Mouse (Mus musculus) lung, postnatal 10 days (tissue): ENCODE results near the gene Zfp281.

Experiments used
- DNase-seq: peaks from one replicate; pipeline ENCODE4 v3.0.0; 2021

Zfp281 gene

GRCm38 (mm10) chr1:136624146-136625018 is at the start of gene Zfp281:
Gene Zfp281, plus strand, starts transcription at chr1:136624901.
- peak; percentile 97 for DNase-seq

DNA sequence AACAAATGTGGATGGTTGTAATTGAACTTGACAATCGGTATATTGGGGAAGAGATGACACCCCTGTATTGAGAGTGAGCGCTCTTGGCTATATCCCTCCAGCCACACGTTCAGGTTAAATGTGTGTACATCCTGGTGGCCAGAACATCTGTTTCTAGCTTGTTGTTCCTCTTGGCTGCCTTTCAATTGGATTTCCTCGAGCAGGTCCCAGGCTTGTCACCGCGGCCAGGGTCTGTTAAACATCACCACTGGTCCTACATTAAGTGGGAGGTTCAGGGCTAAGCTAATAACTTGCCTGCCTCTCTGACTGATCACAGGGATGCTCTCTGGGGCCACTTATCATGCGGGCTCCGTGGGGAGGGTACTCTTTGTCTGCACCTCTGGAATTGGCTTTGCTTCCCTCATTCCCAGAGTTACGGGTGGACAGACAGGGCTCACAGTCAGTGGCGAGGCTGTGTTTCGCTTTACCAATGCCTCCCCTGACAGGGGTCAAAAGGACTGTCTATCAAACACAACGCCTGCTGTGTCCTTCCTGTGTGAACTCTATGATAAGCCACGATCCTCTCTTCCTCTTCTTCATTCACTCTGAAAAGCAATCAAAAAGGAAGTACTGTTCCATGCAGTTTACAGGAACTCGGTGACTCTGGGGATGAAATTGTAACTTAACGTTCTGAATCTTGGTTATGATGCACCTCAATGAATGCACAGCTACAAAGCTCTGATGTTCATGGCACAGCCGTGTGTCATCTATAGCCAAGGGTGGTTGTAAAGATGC is 46.6 kb upstream of the Zfp281 start:
- no peak for DNase-seq

DNA sequence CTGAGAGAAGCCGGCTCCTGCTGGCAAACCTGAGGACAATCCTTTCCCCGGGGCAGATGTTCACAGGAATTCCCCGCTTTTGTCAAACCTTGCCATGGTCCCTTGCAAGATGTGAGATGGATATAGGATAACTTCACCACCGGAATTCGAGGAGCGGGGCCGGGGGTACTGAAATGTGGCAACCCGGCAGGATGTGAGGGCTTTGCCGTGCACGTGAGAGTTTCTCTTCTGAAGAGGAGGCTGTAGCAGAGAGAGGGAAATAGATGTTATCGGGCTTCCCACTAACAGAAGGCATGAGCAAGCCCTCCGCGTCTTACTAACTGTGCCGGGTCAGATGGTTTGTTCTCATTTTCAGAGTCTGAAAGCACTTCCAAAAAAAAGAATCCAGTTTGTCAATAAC is 45.3 kb upstream of the Zfp281 start:
- no peak for DNase-seq

DNA sequence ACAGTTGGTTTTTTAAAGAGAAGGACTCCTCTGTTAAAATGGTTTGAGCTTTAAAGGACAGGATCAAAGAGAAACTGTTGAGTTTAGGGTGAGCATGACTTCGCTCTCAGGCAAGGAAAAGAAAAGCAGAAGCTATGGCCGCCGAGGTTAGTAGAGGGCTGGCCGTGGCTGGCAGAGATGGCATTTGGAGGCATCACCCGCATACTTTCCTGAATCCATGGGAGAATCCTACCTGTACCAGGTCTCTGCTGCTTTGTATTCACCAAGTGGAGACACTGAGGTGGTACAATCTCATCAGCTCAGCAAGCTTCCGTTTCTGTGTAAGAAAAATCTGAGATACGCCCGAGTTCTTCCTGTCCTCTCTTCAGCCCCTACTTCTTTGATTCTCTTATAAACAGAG is 44.4 kb upstream of the Zfp281 start:
- no peak for DNase-seq

DNA sequence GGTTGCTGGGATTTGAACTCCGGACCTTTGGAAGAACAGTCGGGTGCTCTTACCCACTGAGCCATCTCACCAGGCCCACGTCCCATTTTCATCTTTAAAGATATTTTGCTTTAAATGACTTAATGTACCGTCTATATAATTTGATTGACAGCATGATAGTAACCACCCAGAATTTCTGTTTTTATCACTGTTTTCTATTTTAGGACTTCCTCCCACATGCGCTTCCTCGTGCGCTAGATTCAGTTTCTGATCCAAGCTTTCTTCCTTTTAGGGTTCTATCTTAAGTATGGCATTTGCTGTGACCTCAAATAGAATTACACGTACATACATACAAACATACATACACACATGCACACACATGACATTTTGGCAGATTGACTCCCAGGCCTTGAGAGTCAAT is 42.9 kb upstream of the Zfp281 start:
- DNase-seq: no peak

DNA sequence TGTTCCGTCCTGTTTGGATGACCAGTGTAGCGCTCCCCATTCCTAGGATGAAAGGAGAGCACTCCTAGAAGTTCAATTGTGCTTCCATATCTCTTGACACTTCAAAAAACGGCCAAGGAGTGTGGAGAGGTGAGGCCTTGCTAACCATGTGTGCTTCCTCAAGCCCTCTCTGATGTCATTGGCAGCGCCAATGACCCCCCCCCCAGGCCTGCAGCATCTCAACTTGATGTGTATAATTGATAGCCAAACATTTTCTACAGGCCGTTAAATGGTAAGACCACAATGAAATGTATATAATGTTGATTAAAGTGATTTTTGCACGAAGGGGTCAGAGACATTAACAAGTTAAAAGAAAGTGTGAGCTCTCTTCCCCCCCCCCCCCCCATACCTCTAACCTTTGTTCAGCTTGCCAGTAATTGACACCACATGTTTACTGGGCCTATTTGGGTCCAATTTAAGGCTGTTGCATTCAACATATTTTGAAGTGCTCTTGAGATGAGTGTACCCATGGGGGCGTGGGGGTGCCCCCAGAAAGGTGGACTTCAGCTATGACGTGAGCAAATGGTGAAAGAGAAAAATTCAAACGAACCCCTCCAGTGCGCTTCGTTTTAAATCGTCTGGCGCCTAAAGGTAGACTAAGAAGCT is 36.8 kb upstream of the Zfp281 start:
- no peak for DNase-seq

DNA sequence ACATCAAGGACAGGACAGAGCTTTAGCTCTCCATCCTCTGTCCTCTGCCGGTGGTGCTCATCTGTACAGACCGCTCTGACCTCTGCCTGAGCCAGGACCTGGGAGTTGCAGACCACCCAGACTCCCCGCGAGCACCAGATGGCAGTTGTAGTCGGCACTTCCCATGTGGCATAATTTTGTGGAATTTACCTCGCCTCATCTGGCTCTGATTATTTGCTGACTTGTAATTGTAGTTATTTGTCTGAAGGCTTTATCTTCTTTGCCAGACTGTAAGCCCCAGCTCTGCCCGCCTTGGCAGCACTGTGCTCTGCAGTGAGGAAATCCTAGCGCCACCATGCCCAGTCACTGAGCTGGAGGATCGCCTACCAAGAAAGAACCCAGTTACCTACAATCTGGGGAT is 35.8 kb upstream of the Zfp281 start:
- DNase-seq: no peak

DNA sequence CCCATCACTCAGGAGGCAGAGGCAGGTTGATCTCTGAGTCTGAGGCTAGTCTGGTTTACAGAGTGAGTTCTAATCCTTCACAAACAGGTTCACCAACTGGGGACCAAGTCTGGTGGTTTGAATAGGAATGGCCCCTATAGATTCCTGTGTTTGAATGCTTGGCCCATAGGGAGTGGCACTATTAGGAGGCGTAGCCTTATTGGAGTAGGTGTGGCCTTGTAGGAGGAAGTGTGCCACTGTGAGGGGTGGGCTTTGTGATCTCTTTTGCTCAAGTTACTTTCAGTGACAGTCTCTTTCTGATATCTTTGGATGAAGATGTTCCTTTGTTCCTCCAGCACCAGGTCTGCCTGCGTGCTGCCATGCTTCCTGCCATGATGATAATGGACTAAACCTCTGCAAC is 32.0 kb upstream of the Zfp281 start:
- no peak for DNase-seq

DNA sequence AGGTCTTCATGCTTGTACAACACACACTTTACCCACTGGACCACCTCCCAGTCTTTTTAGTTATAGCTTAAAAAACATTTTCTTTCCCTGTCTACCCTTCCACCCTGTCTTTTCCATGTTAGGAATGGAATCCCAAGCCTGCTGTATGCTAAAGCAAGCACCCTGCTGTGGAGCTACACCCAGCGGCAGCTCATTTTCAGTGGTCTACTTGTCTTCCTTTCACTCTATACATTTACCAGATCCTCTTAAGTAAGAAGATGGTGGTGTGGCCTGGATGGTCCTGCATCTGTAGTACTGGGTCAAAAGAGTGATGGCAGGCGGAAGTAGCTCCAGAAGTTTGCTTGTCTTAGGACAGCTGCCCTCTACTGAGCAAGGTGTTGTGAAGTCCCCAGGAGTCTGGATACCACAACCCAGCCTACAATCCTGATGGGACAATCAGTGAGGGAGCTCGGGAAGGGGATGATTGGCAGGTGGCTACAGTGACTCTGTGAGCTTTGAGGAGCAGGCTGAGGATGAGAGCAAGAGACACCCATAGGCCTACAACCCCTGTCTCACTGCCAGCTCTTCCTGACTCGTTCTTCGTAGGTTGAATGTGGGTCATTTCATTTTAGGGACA is 30.4 kb upstream of the Zfp281 start:
- DNase-seq: no peak

- no peak for DNase-seq
These were observed 27.9 kb upstream of the Zfp281 start for GRCm38 (mm10) chr1:136596821-136597220.

GRCm38 (mm10) chr1:136598286-136598685 is 26.4 kb upstream of the Zfp281 start:
- DNase-seq: no peak

- no peak for DNase-seq
These were observed 24.6 kb upstream of the Zfp281 start for GRCm38 (mm10) chr1:136600067-136600466.

DNA sequence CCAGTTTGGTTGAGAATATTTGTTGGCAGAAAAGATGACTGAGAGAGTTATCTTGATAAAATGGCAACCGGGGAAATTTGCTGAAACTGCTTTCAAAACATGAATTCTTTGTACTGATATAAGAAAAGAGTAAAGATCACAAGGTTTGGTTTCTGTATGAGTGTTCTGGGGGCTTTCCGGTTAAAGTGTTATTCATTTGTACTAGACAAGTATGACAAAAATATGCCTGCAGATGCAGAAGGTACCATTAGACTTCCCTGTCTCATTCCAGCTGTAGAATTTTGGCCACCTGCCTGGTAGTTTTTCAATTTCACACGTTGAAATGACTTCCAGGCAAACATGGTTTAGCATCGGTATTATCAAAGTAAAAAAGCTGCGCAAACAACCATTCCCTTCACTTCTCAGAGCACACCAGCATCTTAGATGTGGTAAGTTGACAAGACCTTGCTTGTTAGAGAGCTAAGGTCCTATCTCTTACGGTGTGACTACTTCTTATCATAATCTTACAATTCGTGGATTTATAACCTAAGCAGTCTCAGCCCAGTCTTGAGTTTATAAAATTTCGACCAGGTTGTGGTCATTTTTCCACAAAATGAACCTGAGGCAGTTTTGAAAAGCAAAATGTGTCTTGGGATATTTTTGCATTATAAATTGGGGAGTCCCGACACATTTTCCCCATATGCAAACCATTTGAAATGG is 23.9 kb upstream of the Zfp281 start:
- no peak for DNase-seq

DNA sequence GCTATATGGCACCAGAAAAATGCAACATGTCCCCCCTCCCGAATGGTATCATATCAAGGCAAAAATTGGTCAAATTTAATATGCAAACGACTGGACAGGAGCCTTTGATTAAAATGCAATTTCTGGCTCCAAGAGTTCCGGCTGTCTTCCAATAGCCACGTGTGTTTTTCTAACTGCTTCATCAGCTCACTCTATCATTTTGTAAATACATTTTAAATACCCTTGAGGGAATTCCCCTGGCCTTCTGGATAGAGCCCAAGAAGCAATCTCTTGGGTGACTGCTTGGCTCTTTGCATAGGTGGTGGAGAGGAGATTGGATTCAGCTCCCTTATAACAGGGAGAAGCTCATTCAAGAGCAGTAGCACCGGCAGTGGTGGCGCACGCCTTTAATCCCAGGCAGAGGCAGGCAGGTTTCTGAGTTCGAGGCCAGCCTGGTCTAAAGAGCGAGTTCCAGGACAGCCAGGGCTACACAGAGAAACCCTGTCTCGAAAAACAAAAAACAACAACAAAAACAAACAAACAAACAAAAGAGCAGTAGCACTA is 23.3 kb upstream of the Zfp281 start:
- DNase-seq: no peak

GRCm38 (mm10) chr1:136602303-136602702 is 22.4 kb upstream of the Zfp281 start:
- no peak for DNase-seq

- no peak for DNase-seq
These were observed 20.5 kb upstream of the Zfp281 start for GRCm38 (mm10) chr1:136604190-136604589.

DNA sequence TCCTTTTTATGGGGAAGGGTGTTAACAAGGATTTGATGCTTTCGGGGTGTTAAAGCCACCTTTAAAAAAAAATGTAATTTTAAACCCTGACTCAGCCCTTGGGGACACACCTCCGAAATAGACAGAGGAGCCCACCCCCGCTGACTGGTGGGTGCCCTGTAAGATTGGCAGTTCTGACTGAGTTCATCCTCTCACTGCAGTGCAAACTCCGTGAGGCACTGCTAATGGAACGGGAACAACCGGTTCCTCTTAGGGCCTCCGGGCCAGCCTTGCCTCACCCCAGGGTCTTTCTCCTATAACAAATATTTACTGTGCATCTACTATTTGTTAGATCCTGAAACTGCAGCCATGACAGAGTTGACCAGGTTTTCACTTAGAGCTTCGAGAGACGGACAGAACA is 18.9 kb upstream of the Zfp281 start:
- DNase-seq: no peak

GRCm38 (mm10) chr1:136606278-136606677 is 18.4 kb upstream of the Zfp281 start:
- no peak for DNase-seq

DNA sequence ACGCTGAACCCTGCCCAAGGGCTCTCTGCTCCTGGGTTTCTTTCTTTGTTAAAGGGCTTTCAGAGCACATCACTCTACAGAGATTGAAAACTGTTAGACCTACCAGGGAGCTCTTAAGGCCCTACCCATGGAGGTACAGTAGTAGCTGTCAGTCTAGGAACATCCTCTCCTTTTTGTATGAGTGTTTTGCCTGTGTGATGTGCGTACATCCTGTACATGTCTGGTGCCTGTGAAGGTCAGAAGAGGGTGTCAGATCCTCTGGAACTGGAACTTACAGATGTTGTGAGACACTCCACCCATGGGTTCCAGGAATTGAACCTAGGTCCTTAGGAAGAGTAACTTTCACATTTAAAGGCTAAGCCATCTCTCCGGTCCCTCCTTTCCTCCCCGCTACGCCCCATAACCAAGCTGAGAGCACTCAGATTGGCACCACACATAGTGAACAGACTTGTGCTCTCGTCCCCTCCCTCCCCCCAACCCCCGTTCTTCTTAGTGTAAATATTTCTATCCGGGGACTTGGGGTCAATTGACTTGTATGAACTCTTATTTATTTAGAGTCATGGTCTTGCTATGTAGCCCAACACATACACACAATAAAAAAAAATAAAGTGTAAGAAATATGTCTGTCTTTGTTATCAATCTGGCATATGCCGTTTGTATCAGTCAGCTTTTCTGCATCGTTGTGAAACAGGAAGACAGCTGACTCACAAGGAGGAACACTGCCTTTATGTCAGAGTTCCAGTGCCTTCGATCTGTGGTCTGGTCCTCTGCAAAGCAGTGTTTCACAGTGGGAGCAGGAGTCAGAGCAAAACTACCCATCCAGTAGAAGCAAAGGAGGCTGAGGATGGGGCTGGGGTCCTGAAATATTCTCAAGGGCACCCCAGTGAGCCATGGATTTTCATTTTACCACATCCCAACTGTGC is 16.1 kb upstream of the Zfp281 start:
- DNase-seq: no peak

DNA sequence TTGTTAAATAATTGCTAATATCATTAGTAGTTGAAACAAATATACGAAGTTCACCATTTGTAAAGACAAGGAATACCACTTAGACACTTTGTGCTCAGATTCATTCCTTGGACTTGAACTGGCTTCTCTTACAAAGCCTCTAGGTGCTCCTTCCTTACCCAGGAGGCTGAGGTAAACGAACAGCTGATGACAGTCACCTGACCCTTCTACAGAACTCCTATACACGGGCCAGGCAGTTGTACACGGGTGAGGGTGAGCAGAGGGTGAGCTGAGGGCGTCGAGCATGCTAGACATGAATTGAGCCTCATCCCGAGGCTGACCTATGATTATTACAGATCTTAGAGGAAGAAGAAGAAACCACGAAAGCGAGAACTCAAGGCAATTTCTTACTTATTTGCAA is 12.9 kb upstream of the Zfp281 start:
- DNase-seq: no peak

DNA sequence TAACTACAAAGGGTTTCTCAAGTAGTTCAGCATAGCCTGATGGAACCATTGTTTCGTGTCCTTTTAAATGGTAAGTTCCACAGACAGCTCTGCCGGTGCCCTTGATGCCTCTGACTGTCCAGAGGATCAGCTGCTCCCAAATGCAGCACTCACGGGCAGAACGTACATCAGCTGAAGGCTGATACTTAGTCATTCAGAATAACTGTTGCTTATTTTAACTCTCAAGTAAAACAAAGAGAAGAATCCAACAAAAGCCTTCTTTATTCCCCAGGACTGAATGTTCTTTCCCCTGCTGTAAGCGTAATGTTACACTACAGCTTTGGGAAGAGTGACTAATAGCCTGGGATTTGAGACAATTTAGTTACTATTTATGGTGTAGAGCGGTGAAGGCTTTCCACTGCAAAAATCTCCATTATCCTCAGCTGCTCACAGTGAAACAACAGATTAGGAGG is 11.4 kb upstream of the Zfp281 start:
- no peak for DNase-seq
